ENCODE assay signal across 9 mouse cellular contexts in genomic region chr8:92363217-92364147, GRCm38 (mm10). TPM values are rescaled to one million over a fixed set of nuclear protein-coding genes. Genes with fewer than 3 reads are reported as not detected.
DNase-seq lines count a peak whose midpoint lies in the region; ATAC-seq and TF ChIP-seq lines count a peak whose summit lies in the region.
"Had no signal": no experiment of that assay in that cellular context is flagged by ENCODE, and none has a peak within 500 bp of the region (broad histone marks: within the 10 kb centered on the region; RNA-seq: fewer than 3 reads in every experiment).

No protein-coding gene starts in this region.

- no peaks in the 10 kb centered on the region for H3K9me3 ChIP-seq in embryonic facial prominence, embryonic 10.5 days
- no peaks in the 10 kb centered on the region for H3K9me3 ChIP-seq in hindbrain, embryonic 13.5 days
- no peaks in the 10 kb centered on the region for H3K9me3 ChIP-seq in midbrain, embryonic 15.5 days

- no peak for ATAC-seq in hindbrain, embryonic 13.5 days (ENCODE audit: low FRiP score)
- no peak for ATAC-seq in midbrain, embryonic 15.5 days (replicated peaks)
- no peak for ATAC-seq in activated CD4-positive, CD25-positive, alpha-beta regulatory T cell, adult 4 months

- peak overlapping the region; percentile 74 for H3K9ac ChIP-seq in hindbrain, embryonic 13.5 days
- H3K9ac ChIP-seq in midbrain, embryonic 15.5 days = peak overlapping the region; percentile 40

- peak overlapping the region; percentile 73 for H3K27ac ChIP-seq in embryonic facial prominence, embryonic 10.5 days (replicated peaks)
- H3K27ac ChIP-seq in hindbrain, embryonic 13.5 days = peak overlapping the region; percentile 82
- peak overlapping the region; percentile 69 for H3K27ac ChIP-seq in midbrain, embryonic 15.5 days
- H3K27ac ChIP-seq in layer of hippocampus, adult 2 months = no peak overlapping the region

- H3K4me3 ChIP-seq in lung, adult 2 months (replicated peaks; ENCODE audit: extremely low read depth, low read depth, low read length) = peak overlapping the region; percentile 32
- peak overlapping the region; percentile 79 for H3K4me3 ChIP-seq in embryonic facial prominence, embryonic 10.5 days
- peak overlapping the region; percentile 42 for H3K4me3 ChIP-seq in hindbrain, embryonic 13.5 days
- peak overlapping the region; percentile 33 for H3K4me3 ChIP-seq in midbrain, embryonic 15.5 days
- H3K4me3 ChIP-seq in layer of hippocampus, adult 2 months = no peak overlapping the region

- H3K4me2 ChIP-seq in hindbrain, embryonic 13.5 days = peak overlapping the region; percentile 57
- peak overlapping the region; percentile 47 for H3K4me2 ChIP-seq in midbrain, embryonic 15.5 days

- H3K27me3 ChIP-seq in embryonic facial prominence, embryonic 10.5 days (replicated peaks; ENCODE audit: low read depth, poor library complexity, severe bottlenecking) = peaks cover 99% of the 10 kb centered on the region
- peaks cover 62% of the 10 kb centered on the region for H3K27me3 ChIP-seq in hindbrain, embryonic 13.5 days
- peaks cover 19% of the 10 kb centered on the region for H3K27me3 ChIP-seq in midbrain, embryonic 15.5 days (replicated peaks)

- DNase-seq in lung, adult 2 months = peak; percentile 54
- no peak for DNase-seq in lung, postnatal 25 days (ENCODE audit: low spot score)
- peak; percentile 61 for DNase-seq in embryonic facial prominence, embryonic 10.5 days (ENCODE audit: low spot score)
- DNase-seq in layer of hippocampus, adult 2 months (ENCODE audit: low spot score in 2 of 2) = no peak
- DNase-seq in urinary bladder, postnatal 10 days (ENCODE audit: low spot score) = no peak

- WGBS in lung, adult 2 months = 5% methylated on average over 45 of the region's 45 CpGs
- 3% methylated on average over 45 of the region's 45 CpGs for WGBS in embryonic facial prominence, embryonic 10.5 days
- 3% methylated on average over 45 of the region's 45 CpGs for WGBS in hindbrain, embryonic 13.5 days
- 4% methylated on average over 45 of the region's 45 CpGs for WGBS in midbrain, embryonic 15.5 days

- no peak for TF ChIP-seq CTCF in lung, adult 2 months (IDR thresholded peaks at IDR 0.05; ENCODE audit: insufficient read depth, low read length)
- TF ChIP-seq CTCF in layer of hippocampus, adult 2 months (conservative IDR thresholded peaks at IDR 0.05) = no peak

- no peaks in the 10 kb centered on the region; the same call in 1 of the 2 replicates for H3K4me1 ChIP-seq in lung, adult 2 months (ENCODE audit: control insufficient read depth, insufficient read depth, low read length)
- peaks cover 84% of the 10 kb centered on the region for H3K4me1 ChIP-seq in embryonic facial prominence, embryonic 10.5 days
- H3K4me1 ChIP-seq in hindbrain, embryonic 13.5 days (replicated peaks) = peaks cover 65% of the 10 kb centered on the region
- peaks cover 43% of the 10 kb centered on the region for H3K4me1 ChIP-seq in midbrain, embryonic 15.5 days

- no peak for TF ChIP-seq POLR2A in lung, adult 2 months (IDR thresholded peaks at IDR 0.05; ENCODE audit: borderline replicate concordance, extremely low read depth, low read depth, low read length)

- H3K36me3 ChIP-seq in embryonic facial prominence, embryonic 10.5 days (replicated peaks) = peaks cover 10% of the 10 kb centered on the region
- H3K36me3 ChIP-seq in hindbrain, embryonic 13.5 days = no peaks in the 10 kb centered on the region; the same call in 1 of the 2 replicates
- H3K36me3 ChIP-seq in midbrain, embryonic 15.5 days (replicated peaks) = no peaks in the 10 kb centered on the region

RNA-seq across cellular contexts. Expression of gene Irx5, which starts 6.1 kb away (rescaled TPM):
- polyA plus RNA-seq in lung, adult 2 months (2012; rRNA removed) = 34.3 and 43.7 TPM in 2 replicates
- 9.5 and 10.2 TPM in 2 replicates for polyA plus RNA-seq in embryonic facial prominence, embryonic 10.5 days (2016; fragmentation: Nextera tagmentation; extraction: Ambion mirVana)
- polyA plus RNA-seq in hindbrain, embryonic 13.5 days (2015; fragmentation: Nextera tagmentation; extraction: Ambion mirVana) = 15.4 and 18.4 TPM in 2 replicates
- polyA plus RNA-seq in midbrain, embryonic 15.5 days (2015; fragmentation: Nextera tagmentation; extraction: Ambion mirVana) = 24.3 and 30.0 TPM in 2 replicates
- under 1 TPM in 1 of 2 experiments, not detected in 1; 0.18 TPM for total RNA-seq in layer of hippocampus, adult 2 months (2021)
- polyA plus RNA-seq in activated CD4-positive, CD25-positive, alpha-beta regulatory T cell, adult 4 months (2017; shearing (Covaris generic)) = not detected
- total RNA-seq: hematopoietic stem cell, adult 5-6 weeks had no signal

Comparison
In these comparisons a context has a peak if more than half of its experiments do, and no peak if none do; other contexts are left out.
1. DNase-seq: peak in lung, adult 2 months (single experiment) and embryonic facial prominence, embryonic 10.5 days (single experiment); none in lung, postnatal 25 days (single experiment), layer of hippocampus, adult 2 months (0 of 2) and urinary bladder, postnatal 10 days (single experiment).
2. RNA of gene Irx5, which starts 6.1 kb away (polyA plus RNA-seq): 34.3 to 43.7 TPM in lung, adult 2 months, 24.3 to 30.0 TPM in midbrain, embryonic 15.5 days, 15.4 to 18.4 TPM in hindbrain, embryonic 13.5 days and 9.5 to 10.2 TPM in embryonic facial prominence, embryonic 10.5 days; not detected in activated CD4-positive, CD25-positive, alpha-beta regulatory T cell, adult 4 months; every median in the first group is over 10 times any median in the second.